Mouse (Mus musculus) neural tube, embryonic 13.5 days (tissue): Measurements from ENCODE around the gene Rps6kb2. TPM values are rescaled to one million over a fixed set of nuclear protein-coding genes. Genes with fewer than 3 reads are reported as not detected.
A peak's percentile ranks its signal among the peaks of the same experiment; 100 is the strongest.

ENCODE experiments used
- ATAC-seq: fragments of 200-750 bp; cut with Nextera tagmentation; 2 replicates; pipeline ENCODE4 v1.8.0; 2017; ENCODE audit warnings: low read depth, mild to moderate bottlenecking, moderate TSS enrichment, moderate library complexity
- H3K27ac ChIP-seq: fragments of 300-500 bp; sonication (generic); replicated peaks from 2 replicates; pipeline ENCODE4 v1.5.1; 2015; ENCODE audit warnings: moderate library complexity, mild to moderate bottlenecking, inconsistent platforms
- H3K27me3 ChIP-seq: fragments of 300-500 bp; sonication (generic); 2 replicates; pipeline ENCODE4 v1.6.1; 2015; ENCODE audit warnings: mild to moderate bottlenecking, inconsistent platforms
- H3K36me3 ChIP-seq: fragments of 300-500 bp; sonication (generic); 2 replicates; pipeline ENCODE4 v1.6.1; 2015; ENCODE audit warnings: mild to moderate bottlenecking, inconsistent platforms
- H3K4me1 ChIP-seq: fragments of 300-500 bp; sonication (generic); replicated peaks from 2 replicates; pipeline ENCODE4 v1.6.1; 2015; ENCODE audit warnings: inconsistent platforms
- H3K4me2 ChIP-seq: fragments of 300-500 bp; sonication (generic); 2 replicates; pipeline ENCODE4 v1.6.1; 2015; ENCODE audit warnings: inconsistent platforms, mild to moderate bottlenecking, moderate library complexity
- H3K4me3 ChIP-seq: fragments of 300-500 bp; sonication (generic); 2 replicates; pipeline ENCODE4 v1.5.1; 2015; ENCODE audit warnings: mild to moderate bottlenecking, inconsistent platforms
- H3K9ac ChIP-seq: fragments of 300-500 bp; sonication (generic); 2 replicates; pipeline ENCODE4 v1.6.1; 2015; ENCODE audit warnings: moderate library complexity, mild to moderate bottlenecking, inconsistent platforms
- H3K9me3 ChIP-seq: fragments of 300-500 bp; sonication (generic); 2 replicates; pipeline ENCODE4 v1.6.1; 2016; ENCODE audit warnings: inconsistent platforms
- WGBS: fragments of 180-500 bp; shearing (Covaris S2); methylation state at CpG from one replicate; pipeline ENCODE4 v1.1.7; 2015; 5-methylcytosine and 5-hydroxymethylcytosine counted together
- polyA plus RNA-seq: library from polyadenylated mRNA; unstranded; fragments of >200 nt; fragmentation: Nextera tagmentation; extraction: Ambion mirVana; gene quantifications from 2 replicates; pipeline ENCODE4 v1.2.1, GENCODE M21; 2015

Rps6kb2 gene
- polyA plus RNA-seq, 1 experiment from 2014 or later: 63.6 TPM

DNA sequence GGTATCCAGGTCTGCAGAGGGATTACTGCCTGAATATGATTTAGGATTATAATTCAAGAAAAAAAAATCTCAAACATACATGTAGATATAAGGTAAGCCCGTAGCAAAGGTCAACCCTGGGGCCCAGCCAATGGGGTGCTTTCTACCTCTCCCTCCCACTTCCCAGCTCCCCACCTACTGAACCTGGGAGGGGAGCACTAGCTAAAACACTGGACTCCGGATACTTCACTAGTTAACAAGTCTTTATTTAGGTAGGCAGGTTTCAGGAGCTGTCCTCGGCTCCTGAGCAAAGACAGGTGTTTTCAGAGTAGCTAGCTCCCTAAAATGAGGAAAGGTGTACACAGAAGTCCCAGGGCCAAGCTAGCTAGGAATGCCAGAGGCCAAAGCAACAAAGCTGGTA is 946 bp upstream of the Rps6kb2 start:
- H3K4me3 ChIP-seq: no peak overlapping the region
- WGBS: 87% methylated on average over 3 of the region's 3 CpGs
- no peak for ATAC-seq
- H3K4me1 ChIP-seq: peaks cover 25% of the 10 kb centered on the region
- peak overlapping the region; percentile 85 for H3K27ac ChIP-seq
- H3K9me3 ChIP-seq: no peaks in the 10 kb centered on the region
- H3K36me3 ChIP-seq: peaks cover 27% of the 10 kb centered on the region
- H3K9ac ChIP-seq: no peak overlapping the region
- no peak overlapping the region for H3K4me2 ChIP-seq
- H3K27me3 ChIP-seq: no peaks in the 10 kb centered on the region

DNA sequence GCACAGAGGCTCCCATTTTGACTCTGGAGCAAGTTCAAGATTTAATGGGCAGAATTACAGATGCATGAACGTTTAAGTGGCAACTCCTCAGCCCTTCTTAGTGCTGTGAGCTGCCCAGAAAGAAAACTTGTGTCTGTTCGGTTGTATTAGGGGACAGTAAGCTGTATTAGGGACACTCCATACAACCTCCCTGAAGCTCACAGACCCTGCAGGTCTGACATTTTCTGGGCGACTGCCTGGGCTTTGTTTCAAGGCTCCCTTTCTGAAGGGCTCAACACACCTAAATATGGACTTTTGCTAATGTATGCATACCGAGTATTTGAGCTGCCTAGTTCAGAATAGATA is 361 bp upstream of the Rps6kb2 start:
- ATAC-seq: no peak; the same call in 1 of the 2 replicates
- WGBS: 42% methylated on average over 4 of the region's 4 CpGs
- H3K27me3 ChIP-seq: no peaks in the 10 kb centered on the region
- peak overlapping the region; percentile 93 for H3K9ac ChIP-seq
- peak overlapping the region; percentile 71 for H3K4me3 ChIP-seq
- H3K4me2 ChIP-seq: peak overlapping the region; percentile 97
- peaks cover 21% of the 10 kb centered on the region for H3K4me1 ChIP-seq
- peaks cover 32% of the 10 kb centered on the region for H3K36me3 ChIP-seq
- no peaks in the 10 kb centered on the region for H3K9me3 ChIP-seq
- H3K27ac ChIP-seq: peak overlapping the region; percentile 85

DNA sequence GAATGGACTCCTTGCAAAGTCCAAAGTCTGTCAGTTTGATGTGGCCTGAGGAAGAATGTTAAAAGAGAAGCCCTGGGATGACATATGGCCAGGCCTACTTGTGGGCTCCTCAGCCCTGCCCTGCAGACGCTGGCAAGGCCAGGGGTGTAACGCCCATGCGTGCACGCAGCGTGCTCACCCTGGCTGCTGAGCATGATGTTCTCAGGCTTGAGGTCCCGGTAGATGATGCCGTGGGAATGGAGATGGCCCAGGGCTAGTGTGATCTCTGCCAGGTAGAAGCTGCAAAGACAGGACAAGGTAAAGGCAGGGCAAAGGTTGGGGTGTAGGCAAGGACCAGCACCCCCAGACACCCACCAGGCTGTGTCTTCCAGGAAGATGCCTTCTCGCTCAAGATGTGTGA is 4.1 kb downstream of the Rps6kb2 start:
- no peak for ATAC-seq
- peaks cover 31% of the 10 kb centered on the region for H3K4me1 ChIP-seq
- H3K36me3 ChIP-seq: peaks cover 65% of the 10 kb centered on the region
- H3K9ac ChIP-seq: no peak overlapping the region
- H3K4me3 ChIP-seq: no peak overlapping the region
- no peaks in the 10 kb centered on the region for H3K9me3 ChIP-seq
- 93% methylated on average over 8 of the region's 8 CpGs for WGBS
- no peaks in the 10 kb centered on the region for H3K27me3 ChIP-seq
- no peak overlapping the region for H3K4me2 ChIP-seq
- H3K27ac ChIP-seq: no peak overlapping the region

DNA sequence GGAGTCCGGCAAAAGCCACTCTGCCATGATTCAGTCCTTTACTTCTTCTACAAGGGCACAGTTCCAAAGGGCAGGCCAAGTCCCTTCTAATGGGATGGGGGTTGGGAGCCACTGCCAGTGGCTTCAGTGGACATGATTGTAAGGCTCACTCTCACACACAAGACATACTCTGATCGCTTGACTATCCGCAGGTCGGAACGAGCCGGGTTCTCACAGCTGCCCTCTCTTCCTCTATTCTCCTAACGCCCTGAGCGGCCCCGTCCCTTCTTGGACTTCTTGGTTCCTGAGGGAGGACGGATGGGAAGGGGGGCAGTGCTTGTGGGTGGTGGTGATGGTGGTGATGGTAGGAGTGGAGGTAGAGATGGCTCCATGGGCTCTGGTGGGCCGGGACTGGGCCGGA is 6.4 kb downstream of the Rps6kb2 start:
- H3K36me3 ChIP-seq: peaks cover 84% of the 10 kb centered on the region

DNA sequence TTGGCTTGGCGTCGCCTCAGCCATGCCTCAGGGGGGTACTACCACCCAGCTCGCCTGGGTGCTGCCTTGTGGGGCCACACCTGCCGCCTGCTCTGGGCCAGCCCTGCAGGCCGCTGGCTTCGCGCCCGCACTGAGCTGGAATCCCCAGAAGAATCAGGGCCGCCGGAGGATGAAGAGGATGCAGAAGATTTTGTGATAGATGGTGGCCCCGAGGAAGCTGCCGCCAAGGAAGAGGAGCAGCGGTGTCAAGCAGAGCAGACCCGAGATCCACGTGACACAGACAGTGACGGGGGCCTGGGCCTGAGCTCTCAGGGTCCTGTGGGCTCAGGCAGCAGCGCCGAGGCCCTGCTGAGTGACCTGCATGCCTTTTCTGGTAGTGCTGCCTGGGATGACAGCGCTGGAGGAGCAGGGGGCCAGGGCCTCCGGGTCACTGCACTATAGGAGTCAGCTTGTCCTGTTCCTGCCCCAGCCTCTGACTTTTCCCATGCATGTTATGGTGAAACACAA is 7.0 kb downstream of the Rps6kb2 start:
- no peak overlapping the region for H3K9ac ChIP-seq
- no peak overlapping the region for H3K4me2 ChIP-seq
- WGBS: 67% methylated on average over 20 of the region's 20 CpGs
- H3K4me1 ChIP-seq: peaks cover 12% of the 10 kb centered on the region; the same call in 1 of the 2 replicates
- H3K27me3 ChIP-seq: no peaks in the 10 kb centered on the region
- no peaks in the 10 kb centered on the region for H3K9me3 ChIP-seq
- no peak for ATAC-seq
- no peak overlapping the region for H3K4me3 ChIP-seq
- H3K36me3 ChIP-seq: peaks cover 81% of the 10 kb centered on the region
- H3K27ac ChIP-seq: 0 out of 2 replicates have a peak overlapping the region, but pooled peaks have one; percentile 38

More for the DNA sequence above, 6.4 kb downstream of the Rps6kb2 start:
- Histone ChIP-seq H3K27me3 (no peaks in the 10 kb centered on the region), H3K9ac (no peak overlapping the region), H3K4me1 (peaks cover 14% of the 10 kb centered on the region), H3K4me2 (no peak overlapping the region), H3K4me3 (no peak overlapping the region), H3K27ac (no peak overlapping the region), H3K9me3 (no peaks in the 10 kb centered on the region)
- 90% methylated on average over 12 of the region's 12 CpGs for WGBS
- ATAC-seq: no peak

DNA sequence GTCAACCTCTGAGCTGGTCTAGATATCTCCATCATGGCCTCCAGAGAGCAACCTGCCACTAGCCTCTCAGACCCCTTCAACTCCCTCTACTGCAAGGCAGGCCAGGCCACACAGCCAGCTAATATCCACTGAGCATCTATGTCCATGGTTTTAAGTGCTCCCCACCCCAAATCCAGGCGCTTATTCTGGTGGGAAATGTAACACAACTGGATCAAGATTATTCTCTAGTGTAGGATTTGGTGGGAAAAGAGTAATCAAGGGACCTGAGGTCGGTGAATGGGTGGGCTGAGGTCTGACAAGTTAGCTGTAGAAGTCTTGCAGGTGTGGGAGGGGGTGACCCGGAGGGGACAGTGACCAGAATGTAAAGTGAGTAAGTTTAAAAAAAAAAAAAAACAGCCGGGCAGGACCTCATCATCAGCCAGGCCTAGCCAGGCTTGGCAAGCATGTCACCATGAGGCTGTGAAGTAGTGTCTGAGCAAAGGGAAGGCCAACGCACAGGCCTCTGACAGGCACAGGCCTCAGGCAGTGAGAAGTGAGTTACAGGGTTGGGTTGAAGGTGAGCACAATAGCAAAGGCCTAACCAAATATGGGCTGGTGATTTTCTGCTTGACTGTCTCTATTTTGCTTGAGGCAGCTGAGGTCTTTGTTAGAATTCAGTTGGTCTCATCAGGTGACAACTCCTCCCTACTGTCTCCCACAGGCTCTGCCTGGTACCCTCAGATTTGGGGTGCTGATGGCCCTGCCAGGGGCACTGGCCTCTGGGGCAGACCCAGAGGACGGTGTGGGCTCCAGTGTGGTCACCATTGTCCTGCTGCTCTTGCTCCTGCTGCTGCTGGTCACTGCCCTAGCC is 7.7 kb downstream of the Rps6kb2 start:
- 71% methylated on average over 6 of the region's 6 CpGs for WGBS
- ATAC-seq: no peak
- 0 out of 2 replicates have a peak overlapping the region, but pooled peaks have one; percentile 38 for H3K27ac ChIP-seq
- no peak overlapping the region for H3K4me3 ChIP-seq
- H3K27me3 ChIP-seq: no peaks in the 10 kb centered on the region
- no peak overlapping the region for H3K4me2 ChIP-seq
- peaks cover 81% of the 10 kb centered on the region for H3K36me3 ChIP-seq
- H3K9me3 ChIP-seq: no peaks in the 10 kb centered on the region
- H3K4me1 ChIP-seq: peaks cover 12% of the 10 kb centered on the region
- no peak overlapping the region for H3K9ac ChIP-seq

DNA sequence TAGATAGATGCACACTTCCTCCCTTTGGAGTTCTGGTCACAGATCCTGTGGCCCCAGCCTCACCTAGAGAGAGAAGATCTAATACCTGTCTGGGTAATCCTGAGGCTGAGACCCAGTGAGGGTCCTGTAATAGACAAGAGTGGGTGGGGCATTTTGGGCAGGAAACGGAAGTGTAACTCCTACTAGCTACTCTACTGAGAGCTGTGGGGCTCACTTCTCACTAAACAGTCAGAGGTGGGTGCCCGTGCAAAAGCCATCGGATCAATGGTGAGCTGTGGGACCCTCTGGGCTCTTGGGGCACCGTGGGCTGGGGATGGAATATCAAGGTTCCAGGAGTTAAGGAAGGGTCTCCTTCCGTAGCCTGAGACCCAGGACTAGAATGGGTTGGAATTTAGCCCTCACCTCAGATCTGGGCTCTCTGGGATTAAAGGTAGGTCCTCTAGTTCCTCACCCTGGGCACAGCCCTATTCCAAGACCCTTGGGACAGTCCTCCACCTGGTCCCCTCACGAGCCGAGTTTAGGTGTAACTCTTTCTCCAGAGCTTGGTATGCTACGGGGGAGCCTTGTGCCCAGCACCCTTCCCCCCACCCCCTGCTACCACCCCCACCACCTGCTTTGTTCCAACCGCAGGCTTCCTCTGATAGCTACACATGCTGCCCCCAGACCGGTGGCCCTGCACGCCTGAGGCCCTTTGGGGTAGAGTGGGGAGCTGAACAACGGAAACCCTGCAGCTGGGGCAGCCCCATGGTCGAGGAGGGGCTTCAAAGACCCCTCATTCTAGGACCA is 8.5 kb downstream of the Rps6kb2 start:
- H3K36me3 ChIP-seq: peaks cover 83% of the 10 kb centered on the region

DNA sequence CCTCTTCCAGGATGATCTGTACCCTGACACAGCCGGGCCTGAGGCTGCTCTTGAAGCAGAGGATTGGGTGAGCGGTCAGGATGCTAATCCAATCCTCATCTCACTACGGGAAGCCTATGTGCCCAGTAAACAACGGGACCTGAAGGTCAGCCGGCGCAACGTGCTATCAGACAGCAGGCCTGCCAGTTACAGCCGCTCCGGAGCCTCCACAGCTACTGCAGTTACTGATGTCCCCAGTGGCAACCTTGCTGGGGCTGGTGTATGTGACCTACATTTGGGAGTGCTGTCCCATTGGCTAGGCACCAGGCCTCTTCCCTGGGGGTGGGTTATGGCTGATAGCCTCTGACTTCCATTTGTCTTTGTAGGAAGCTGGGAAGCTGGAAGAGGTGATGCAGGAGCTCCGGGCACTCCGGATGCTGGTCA is 9.9 kb downstream of the Rps6kb2 start, which contains the start of gene Ptprcap:
Ptprcap (plus strand) TSS at position 373 of the 423 bp plus-strand sequence.
- Histone ChIP-seq H3K27ac (no peak within 1 kb of the TSS), H3K4me3 (no peak within 1 kb of the TSS)
- WGBS: 80% methylated on average over 11 of the region's 11 CpGs

More for the DNA sequence above, 8.5 kb downstream of the Rps6kb2 start:
- no peaks in the 10 kb centered on the region for H3K9me3 ChIP-seq
- no peak for ATAC-seq
- H3K4me2 ChIP-seq: no peak overlapping the region
- peaks cover 19% of the 10 kb centered on the region for H3K4me1 ChIP-seq
- H3K27me3 ChIP-seq: no peaks in the 10 kb centered on the region
- no peak overlapping the region for H3K27ac ChIP-seq
- H3K4me3 ChIP-seq: no peak overlapping the region
- 82% methylated on average over 13 of the region's 13 CpGs for WGBS
- H3K9ac ChIP-seq: no peak overlapping the region

DNA sequence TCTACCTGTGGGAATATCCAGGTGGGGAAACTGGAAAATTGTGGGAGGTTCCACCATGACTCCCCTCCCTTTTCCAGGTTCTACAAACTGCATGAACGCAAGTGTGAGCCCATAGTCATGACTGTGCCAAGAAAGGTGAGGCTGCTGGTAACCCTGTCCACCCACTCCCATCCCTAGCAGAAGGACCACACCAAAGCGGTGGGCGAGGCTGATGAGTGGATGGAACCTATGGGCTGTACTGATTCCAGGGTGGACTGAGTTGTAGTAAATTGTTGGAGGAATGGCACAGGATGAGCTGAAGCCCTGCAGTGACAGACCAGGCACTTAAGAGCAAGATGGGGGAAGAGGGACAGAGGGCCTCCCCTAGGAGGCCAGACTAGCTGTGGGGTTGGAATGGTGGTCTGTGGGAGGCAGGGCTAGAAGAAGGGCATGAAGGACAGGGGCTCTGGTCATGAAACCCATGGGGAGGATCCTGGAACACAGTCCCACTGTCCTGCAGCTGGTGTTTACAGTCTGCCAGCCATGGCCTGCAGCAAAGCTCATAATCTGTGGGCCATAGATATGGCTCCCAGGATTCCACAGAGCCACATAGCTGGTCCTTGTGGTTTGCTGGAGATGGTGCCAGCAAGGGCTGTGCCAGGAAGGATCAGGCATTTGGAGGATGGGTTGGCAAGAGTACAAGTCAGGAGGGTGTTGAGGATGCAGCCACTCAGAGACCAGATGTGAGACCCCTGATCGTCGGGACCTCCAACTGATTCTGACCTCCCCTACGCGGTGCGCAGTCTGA is 10.5 kb downstream of the Rps6kb2 start:
- Histone ChIP-seq H3K9me3 (no peaks in the 10 kb centered on the region), H3K4me1 (peaks cover 34% of the 10 kb centered on the region), H3K36me3 (peaks cover 63% of the 10 kb centered on the region), H3K27me3 (no peaks in the 10 kb centered on the region), H3K9ac (no peak overlapping the region), H3K27ac (no peak overlapping the region), H3K4me2 (no peak overlapping the region), H3K4me3 (no peak overlapping the region)
- no peak for ATAC-seq
- WGBS: 90% methylated on average over 8 of the region's 8 CpGs

More for the DNA sequence above, 9.9 kb downstream of the Rps6kb2 start, which contains the start of gene Ptprcap:
- no peak within 1 kb of the TSS for H3K9ac ChIP-seq
- H3K4me2 ChIP-seq: no peak within 1 kb of the TSS
- ATAC-seq: no peak
- H3K27me3 ChIP-seq: no peaks in the 10 kb centered on the region
- peaks cover 28% of the 10 kb centered on the region for H3K4me1 ChIP-seq
- H3K9me3 ChIP-seq: no peaks in the 10 kb centered on the region
- peaks cover 69% of the 10 kb centered on the region for H3K36me3 ChIP-seq

DNA sequence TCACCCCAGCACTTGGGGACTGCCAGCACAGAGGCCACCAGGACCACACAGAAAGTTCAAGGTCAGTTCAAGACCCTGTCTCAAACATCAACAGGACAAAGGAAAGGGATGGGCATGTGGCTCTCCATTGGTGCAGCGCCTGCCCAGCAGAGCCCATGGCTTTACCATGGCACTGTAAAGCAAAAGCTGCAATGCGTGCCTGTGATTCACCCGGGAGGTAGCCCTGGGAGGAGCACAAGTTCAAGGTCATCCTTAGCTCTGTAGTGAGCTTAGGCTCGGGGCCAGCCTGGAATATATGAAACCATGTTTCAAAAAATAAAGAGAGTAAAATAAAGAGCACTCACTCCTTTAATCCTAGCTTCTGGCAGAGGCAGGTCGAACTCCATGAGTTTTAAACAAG is 11.3 kb downstream of the Rps6kb2 start:
- Histone ChIP-seq H3K27ac (no peak overlapping the region), H3K4me2 (no peak overlapping the region), H3K9me3 (no peaks in the 10 kb centered on the region), H3K4me1 (peaks cover 36% of the 10 kb centered on the region), H3K4me3 (no peak overlapping the region), H3K36me3 (peaks cover 55% of the 10 kb centered on the region), H3K9ac (no peak overlapping the region), H3K27me3 (no peaks in the 10 kb centered on the region)
- ATAC-seq: no peak
- WGBS: 92% methylated on average over 5 of the region's 5 CpGs

DNA sequence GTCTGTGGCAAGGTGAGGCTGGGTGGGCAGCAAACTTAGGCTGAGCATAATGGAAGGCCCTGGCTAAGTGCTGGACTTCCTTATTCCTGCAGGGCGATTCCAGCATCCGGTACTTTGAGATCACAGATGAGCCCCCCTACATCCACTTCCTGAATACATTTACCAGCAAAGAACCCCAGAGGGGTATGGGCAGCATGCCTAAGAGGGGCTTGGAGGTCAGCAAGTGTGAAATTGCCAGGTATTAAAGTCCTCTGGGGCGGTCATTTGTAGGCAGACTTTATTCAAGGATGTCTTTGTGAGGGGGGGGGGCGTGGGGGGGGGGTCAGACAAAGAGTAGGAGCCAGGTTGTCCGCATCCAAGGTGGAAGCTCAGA is 11.7 kb downstream of the Rps6kb2 start:
- H3K27me3 ChIP-seq: no peaks in the 10 kb centered on the region
- H3K36me3 ChIP-seq: peaks cover 51% of the 10 kb centered on the region
- no peak overlapping the region for H3K9ac ChIP-seq
- H3K4me3 ChIP-seq: no peak overlapping the region
- H3K4me2 ChIP-seq: no peak overlapping the region
- no peaks in the 10 kb centered on the region for H3K9me3 ChIP-seq
- peaks cover 36% of the 10 kb centered on the region for H3K4me1 ChIP-seq
- WGBS: 90% methylated on average over 4 of the region's 5 CpGs
- ATAC-seq: no peak
- H3K27ac ChIP-seq: no peak overlapping the region
